Mouse (Mus musculus) v-Abl transformed pro-B cells (cell line): ENCODE results near the gene Lias.

Source experiments
- in situ Hi-C, 2 experiments: fragments of 400-800 bp; cut with MboI; formaldehyde crosslinking; loops; one replicate each; pipeline ENCODE4 v1.15.1; 2025; ENCODE audit not compliant: unreplicated experiment in 2 of 2

The Lias gene

DNA sequence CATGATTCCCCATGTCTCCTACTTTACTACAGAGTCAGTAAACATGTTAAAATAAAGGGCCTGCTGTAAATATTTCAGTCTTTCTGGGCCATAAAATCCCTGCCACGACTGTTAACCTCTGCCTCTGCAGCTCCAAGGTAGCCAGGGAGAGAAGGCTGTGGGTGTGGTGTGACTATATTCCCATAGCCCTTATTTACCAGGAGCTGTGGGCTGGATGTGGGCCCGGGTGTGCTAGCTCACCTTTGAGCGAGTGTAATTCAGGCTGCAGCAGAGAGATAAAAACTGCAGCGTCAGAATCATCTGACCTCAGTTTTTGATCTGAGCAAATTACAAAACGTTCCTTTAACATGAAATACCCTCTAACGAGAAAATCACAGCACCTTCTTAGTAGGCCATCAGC, 29.5 kb downstream of the Lias start:
- in situ Hi-C loops, result loop anchor here in 1 of 2 experiments (25.0 kb wide), 1 partner anchor 541 kb away; no protein-coding TSS in a partner anchor

GRCm38 (mm10) chr5:65422803-65423202, 31.5 kb downstream of the Lias start:
- in situ Hi-C loops, result loop anchor here in 1 of 2 experiments (25.0 kb wide), 1 partner anchor 539 kb away; no protein-coding TSS in a partner anchor

DNA sequence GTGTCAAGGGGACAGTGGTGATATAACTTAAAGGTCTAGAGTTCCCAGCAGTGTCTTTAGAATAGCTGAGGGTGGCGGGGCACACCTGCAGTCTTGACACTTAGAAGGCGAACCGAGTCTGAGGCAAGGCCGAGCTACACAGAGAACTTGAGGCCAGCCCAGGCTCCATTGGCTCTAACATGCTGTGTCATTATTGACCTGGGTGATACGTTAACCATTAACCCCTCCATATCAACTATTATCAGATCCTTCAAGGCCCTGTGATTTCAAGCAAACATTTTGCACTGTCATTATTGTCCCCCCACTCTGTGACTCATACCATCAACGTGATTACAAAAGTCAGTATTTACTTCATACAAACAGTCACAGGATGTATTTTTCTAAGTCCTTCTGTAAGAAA, 32.9 kb downstream of the Lias start:
- in situ Hi-C loops, result loop anchor here in 1 of 2 experiments (25.0 kb wide), 1 partner anchor 538 kb away; no protein-coding TSS in a partner anchor

- in situ Hi-C loops, result no loop called here
Measured at GRCm38 (mm10) chr5:65425251-65425650, 34.0 kb downstream of the Lias start.

GRCm38 (mm10) chr5:65428321-65428720, 37.0 kb downstream of the Lias start:
- in situ Hi-C loops, result no loop called here

DNA sequence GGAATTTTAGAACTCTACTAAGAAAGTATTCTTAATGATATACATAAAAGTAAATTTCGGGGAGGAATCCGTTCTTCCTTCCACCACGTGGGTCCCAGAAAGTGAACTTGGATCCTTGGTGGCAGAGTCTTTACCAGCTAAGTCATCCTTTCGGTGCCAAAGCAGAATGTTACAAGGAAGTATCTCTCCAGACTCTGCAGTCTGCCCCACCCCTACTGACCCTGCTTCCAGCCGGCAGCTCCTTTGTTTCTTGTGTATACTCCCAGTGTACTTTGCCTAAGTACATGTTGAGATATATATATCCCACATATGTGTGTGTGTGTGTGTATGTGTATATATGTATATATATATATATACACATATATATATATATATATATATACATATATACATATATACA, 38.1 kb downstream of the Lias start:
- in situ Hi-C loops, result no loop called here

- in situ Hi-C loops, result no loop called here
Measured at GRCm38 (mm10) chr5:65434471-65435362, 43.4 kb downstream of the Lias start.

- in situ Hi-C loops, result no loop called here
Measured at GRCm38 (mm10) chr5:65435363-65435805, 44.1 kb downstream of the Lias start.

GRCm38 (mm10) chr5:65435806-65436561, 44.7 kb downstream of the Lias start, which contains the start of gene Ugdh:
Ugdh (minus strand) TSS chr5:65435949.
- in situ Hi-C loops, result no loop called here

- in situ Hi-C loops, result no loop called here
Measured at GRCm38 (mm10) chr5:65438041-65438440, 46.7 kb downstream of the Lias start.

DNA sequence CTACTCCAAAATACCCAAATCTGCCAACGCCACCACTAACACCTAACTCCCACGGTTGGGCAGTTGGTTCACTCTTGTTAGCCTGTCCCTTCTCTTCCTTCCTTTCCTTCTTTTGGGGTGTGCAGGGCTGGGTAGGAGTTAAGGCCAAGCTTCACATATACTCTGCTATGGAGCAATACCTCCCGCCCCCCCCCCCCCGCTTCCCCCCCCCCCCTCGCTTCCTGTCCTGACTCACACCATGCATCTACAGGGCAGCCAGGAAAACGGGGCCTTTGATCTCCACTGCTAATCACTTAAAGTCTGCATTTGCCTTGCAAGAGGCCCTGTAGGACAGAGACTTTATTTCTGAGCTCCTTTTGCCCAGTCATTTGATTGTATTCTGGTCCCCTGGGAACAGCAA, 53.7 kb downstream of the Lias start:
- in situ Hi-C loops, result no loop called here

DNA sequence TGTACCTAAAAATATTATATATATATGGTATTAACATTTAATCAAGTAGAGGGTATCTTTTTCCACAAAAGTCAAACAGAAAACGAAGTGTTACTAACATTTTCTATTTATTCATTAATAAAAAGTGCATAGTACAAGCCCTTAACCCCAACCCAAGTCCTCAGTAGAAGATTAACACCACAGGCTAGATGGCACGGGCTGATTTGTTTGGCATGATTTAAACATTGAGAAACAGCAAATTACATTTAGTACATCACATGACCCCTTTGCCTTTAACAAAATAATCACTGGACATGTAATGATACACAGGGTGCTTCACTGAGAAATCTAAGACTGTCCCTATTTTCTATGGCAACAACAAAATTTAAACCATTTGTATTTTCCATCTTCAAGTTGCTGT, 55.5 kb downstream of the Lias start:
- in situ Hi-C loops, result no loop called here

DNA sequence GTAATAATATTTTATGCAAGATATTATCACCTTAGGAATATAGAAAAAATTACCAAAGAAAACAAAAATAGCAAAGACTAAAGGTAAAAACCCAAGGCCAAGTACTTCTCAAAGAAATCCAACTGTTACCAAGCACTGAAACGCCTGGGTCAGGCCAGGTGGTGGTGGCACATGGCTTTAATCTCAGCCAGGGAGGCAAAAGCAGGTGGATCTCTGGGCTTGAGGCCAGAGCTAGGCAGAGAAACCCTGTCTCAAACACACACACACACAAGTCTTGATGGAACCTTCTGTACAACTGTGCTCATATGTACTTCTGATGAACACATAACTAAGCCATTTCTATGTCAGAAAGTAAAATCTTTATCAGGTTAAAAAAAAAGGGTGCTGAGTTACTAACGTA, 56.5 kb downstream of the Lias start:
- in situ Hi-C loops, result no loop called here

GRCm38 (mm10) chr5:65448941-65449340, 57.6 kb downstream of the Lias start:
- in situ Hi-C loops, result no loop called here

DNA sequence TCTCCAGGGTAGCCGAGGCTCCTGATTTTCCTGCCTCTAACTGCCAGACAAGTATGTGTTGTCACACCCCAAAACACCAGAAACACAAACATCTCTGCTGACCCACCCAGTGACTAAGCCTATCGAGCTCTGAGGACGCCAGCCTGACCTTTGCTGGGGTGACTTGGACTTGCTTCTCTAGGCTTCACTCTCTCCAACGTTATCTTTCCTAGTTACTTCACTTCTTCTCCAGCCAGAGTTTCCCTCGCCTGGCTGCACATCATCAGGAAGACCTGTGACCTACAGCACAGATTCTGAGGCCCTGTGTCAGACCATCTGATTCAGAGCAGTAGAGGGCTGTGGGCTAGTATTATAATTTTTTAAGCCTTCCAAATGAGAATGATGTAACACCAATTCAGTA, 63.5 kb downstream of the Lias start:
- in situ Hi-C loops, result no loop called here

DNA sequence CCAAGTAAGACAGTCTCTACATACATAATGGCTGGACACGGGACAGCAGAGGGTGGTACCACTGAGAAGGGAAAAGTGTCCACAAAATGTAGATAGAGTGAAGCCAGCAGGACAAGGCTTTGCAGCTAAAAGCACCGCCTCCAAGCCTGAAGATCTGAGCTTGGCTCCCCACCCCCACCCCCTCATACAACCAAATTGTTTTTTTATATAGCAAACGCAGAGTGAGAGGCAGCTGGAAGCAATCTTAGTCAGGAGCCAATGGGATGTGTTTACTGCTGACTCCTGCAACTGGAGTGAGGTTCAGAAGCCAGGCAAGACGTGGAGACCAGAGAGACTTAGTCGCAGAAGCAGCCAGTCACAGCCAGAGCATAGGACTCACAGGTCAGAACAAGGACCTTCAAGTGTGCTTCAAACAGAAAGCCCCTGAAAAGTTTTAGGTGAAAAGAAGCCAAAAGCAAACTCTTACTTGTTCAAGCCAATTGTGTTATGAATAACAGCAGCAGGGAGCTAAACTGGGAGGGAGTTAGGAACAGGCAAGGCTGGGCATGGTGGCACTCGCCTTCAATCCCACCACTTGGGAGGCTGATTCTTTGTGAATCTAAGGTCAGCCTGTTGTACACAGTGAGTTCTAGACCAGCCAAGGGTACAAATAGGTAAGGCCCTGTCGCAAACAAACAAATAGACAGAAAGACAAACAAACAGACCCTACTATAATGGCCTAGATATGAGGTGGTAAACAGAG, 66.0 kb downstream of the Lias start:
- in situ Hi-C loops, result no loop called here

DNA sequence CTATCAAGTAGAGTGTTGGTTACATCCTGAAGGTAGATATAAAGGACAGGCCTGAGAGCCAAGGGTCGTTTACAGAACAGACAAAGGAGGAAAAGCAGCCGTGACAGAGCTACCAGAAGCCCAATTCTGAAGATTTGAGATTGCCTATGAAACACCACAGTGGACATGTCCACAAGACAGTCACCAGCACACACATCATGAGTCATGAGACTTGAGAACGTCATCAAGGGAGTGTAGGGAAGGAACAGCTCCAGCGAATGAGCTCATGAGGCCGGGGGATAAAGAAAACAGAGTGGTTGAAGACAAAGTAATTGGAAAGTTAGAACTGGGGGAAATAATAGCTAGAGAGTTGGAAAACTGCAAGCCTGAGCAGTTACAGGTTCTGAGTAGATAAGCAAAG, 66.5 kb downstream of the Lias start:
- in situ Hi-C loops, result no loop called here

GRCm38 (mm10) chr5:65459454-65459853, 68.2 kb downstream of the Lias start:
- in situ Hi-C loops, result no loop called here
